Mouse (Mus musculus): ENCODE measurements around the gene Sik3. TPM values are rescaled to one million over a fixed set of nuclear protein-coding genes. Genes with fewer than 3 reads are reported as not detected.

Sik3 gene
- total and polyA plus RNA-seq, 2 experiments = 14.1 to 16.5 TPM

DNA sequence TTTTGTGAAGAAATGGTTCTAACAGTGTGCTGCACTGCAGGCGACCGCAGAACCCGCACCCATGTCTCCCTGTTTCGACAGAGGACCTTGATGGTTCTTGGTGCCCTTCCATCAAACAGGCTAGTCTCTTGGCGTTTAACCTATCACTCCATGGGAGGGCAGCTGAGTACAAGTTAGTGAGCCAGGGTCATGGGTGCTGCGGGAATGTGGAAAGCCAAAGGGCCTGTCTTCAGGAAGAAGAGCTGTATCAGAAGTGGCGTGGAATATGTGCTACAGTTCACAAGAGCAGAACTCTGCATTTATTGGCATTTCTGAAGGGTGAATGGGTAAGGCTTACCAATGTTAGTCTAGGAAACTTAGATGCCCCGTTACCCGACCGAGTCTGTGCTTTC, 202.3 kb downstream of the Sik3 start:
- H3K36me3 ChIP-seq (ENCODE audit: control insufficient read depth, insufficient read depth, low read length) = peaks cover 4% of the 10 kb centered on the region; the same call in 1 of the 2 replicates
- H3K4me1 ChIP-seq (ENCODE audit: control insufficient read depth, insufficient read depth, low read length) = peaks cover 31% of the 10 kb centered on the region
- WGBS = 24% methylated on average over 10 of the region's 10 CpGs

DNA sequence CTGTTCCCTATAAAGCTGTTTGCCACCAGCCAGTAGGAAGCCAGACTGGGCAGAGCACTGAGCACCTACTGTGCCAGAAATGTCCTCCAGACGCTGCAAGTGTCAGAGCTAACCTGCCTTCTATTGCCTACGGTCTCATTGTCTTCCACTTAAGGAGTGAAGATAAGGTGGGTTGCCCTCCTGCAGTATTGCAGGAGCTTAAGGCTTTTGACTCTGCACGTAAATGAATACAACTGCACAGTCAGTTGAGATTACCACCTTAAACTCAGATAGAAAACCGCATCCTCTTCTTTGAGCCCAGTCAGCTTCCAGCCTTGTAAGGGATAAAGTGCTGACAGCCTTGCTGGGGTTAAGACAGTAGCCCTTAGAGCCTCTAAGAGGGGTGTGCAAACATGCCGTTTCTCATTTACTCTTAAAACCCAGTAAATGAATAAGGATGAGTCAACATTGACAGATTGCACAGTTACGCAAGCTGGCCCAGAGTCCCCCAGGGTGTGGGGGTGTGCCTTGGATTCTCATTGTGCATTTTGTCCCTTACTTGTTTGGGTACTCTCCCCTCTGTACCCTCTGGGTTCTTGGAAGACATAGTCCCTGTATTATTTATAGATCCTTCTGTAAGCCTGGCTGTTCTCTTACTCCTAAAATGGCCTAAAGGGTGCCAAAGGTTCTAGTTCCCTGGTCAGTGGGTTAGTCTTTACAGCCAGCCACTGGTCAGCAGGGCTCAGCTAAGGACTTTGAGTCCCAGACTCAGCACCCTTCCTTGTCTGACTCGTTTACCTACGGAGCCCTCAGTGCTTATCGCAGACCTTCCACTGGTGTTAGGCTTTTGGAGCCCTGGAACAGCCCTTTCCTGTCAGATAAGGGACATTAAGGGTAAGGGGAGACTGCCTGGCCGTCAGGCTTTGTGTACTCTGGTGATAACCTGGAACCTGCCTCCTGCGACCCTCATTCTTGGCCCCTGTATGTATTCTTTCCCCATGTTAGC, 203.0 kb downstream of the Sik3 start:
- H3K27me3 ChIP-seq (ENCODE audit: control insufficient read depth, insufficient read depth, low read length) = no peaks in the 10 kb centered on the region
- H3K9ac ChIP-seq (ENCODE audit: low read depth, low read length) = peak overlapping the region; percentile 70
- peaks cover 31% of the 10 kb centered on the region for H3K4me1 ChIP-seq (ENCODE audit: control insufficient read depth, insufficient read depth, low read length)
- H3K4me3 ChIP-seq (ENCODE audit: insufficient read depth, low read depth, low read length) = no peak overlapping the region
- H3K27ac ChIP-seq (replicated peaks; ENCODE audit: insufficient read depth, low read depth, low read length) = peak overlapping the region; percentile 97
- TF ChIP-seq CTCF (IDR thresholded peaks at IDR 0.05; ENCODE audit: low read depth, low read length) (no peak), POLR2A (IDR thresholded peaks at IDR 0.05; ENCODE audit: extremely low read depth, insufficient read depth, low read length) (no peak)
- H3K36me3 ChIP-seq (ENCODE audit: control insufficient read depth, insufficient read depth, low read length) = peaks cover 4% of the 10 kb centered on the region; the same call in 1 of the 2 replicates
- no peaks in the 10 kb centered on the region for H3K79me2 ChIP-seq (ENCODE audit: control insufficient read depth, insufficient read depth, low read length)
- DNase-seq (ENCODE audit: extremely low read depth, low read depth, low spot score) = peak; percentile 98
- 18% methylated on average over 11 of the region's 11 CpGs for WGBS

More for the DNA sequence above, 202.3 kb downstream of the Sik3 start:
- no peaks in the 10 kb centered on the region for H3K79me2 ChIP-seq (ENCODE audit: control insufficient read depth, insufficient read depth, low read length)
- peak overlapping the region; percentile 97 for H3K27ac ChIP-seq (replicated peaks; ENCODE audit: insufficient read depth, low read depth, low read length)
- no peak overlapping the region for H3K4me3 ChIP-seq (ENCODE audit: insufficient read depth, low read depth, low read length)
- H3K9ac ChIP-seq (ENCODE audit: low read depth, low read length) = peak overlapping the region; percentile 70
- TF ChIP-seq POLR2A (IDR thresholded peaks at IDR 0.05; ENCODE audit: extremely low read depth, insufficient read depth, low read length) (no peak), CTCF (IDR thresholded peaks at IDR 0.05; ENCODE audit: low read depth, low read length) (no peak)
- no peaks in the 10 kb centered on the region for H3K27me3 ChIP-seq (ENCODE audit: control insufficient read depth, insufficient read depth, low read length)
- peak; percentile 91 for DNase-seq (ENCODE audit: extremely low read depth, low read depth, low spot score)

DNA sequence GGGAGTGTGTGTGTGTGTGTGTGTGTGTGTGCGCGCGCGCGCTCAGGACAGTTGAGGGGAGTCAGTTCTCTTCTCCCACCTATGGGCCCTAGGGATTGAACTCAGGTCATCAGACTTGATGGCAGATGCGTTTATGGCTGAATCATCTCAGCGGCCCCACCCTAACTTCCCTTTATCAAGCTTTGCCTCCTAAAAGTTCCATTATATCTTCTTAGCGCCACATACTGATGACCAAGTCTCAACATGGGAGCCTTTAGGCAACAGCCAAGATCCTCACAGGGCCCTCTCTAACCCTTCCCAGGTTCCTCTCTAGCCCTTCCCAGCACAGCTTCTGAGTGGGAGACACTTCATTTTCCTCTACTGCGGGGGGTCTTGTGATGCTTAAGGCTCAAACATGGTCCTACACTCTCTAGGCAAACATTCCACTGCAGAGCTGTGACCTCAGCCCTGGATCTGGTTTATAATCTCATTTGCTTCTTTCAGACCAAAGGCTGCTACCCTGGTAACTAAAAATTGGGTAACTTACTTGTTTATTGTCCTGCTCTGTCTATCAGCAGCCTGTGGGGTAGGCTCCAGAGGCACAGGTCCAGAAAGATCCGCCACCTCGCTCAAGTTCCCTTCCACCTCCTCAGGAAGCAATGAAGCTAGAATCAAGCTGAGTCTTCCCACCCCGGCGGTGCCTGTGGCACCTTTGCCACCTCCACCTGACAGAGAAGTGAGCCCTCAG, 204.3 kb downstream of the Sik3 start:
- H3K36me3 ChIP-seq (ENCODE audit: control insufficient read depth, insufficient read depth, low read length) = peaks cover 6% of the 10 kb centered on the region; the same call in 1 of the 2 replicates
- TF ChIP-seq CTCF (IDR thresholded peaks at IDR 0.05; ENCODE audit: low read depth, low read length) (no peak), POLR2A (IDR thresholded peaks at IDR 0.05; ENCODE audit: extremely low read depth, insufficient read depth, low read length) (no peak)
- H3K4me1 ChIP-seq (ENCODE audit: control insufficient read depth, insufficient read depth, low read length) = peaks cover 40% of the 10 kb centered on the region

DNA sequence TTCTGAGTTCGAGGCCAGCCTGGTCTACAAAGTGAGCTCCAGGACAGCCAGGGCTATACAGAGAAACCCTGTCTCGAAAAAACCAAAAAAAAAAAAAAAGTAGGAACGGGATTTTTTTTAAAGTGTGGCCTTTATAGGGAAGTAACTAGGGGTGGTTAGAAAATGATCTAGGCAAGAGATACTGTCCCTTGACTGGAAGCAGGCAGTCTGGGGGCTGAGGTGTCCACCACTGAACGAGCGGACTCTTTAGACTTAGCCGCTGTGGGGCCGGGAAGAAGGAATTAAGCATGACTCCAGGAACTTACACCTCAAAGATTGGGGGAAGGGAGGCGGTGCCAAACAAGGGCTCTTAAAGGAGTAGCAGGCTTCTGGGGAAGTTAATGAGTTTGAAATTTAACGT, 205.6 kb downstream of the Sik3 start:
- no peak overlapping the region for H3K27ac ChIP-seq (replicated peaks; ENCODE audit: insufficient read depth, low read depth, low read length)
- TF ChIP-seq POLR2A (IDR thresholded peaks at IDR 0.05; ENCODE audit: extremely low read depth, insufficient read depth, low read length) (no peak), CTCF (IDR thresholded peaks at IDR 0.05; ENCODE audit: low read depth, low read length) (no peak)
- no peak overlapping the region for H3K9ac ChIP-seq (ENCODE audit: low read depth, low read length)
- H3K36me3 ChIP-seq (ENCODE audit: control insufficient read depth, insufficient read depth, low read length) = peaks cover 9% of the 10 kb centered on the region; the same call in 1 of the 2 replicates
- H3K4me3 ChIP-seq (ENCODE audit: insufficient read depth, low read depth, low read length) = no peak overlapping the region
- peaks cover 47% of the 10 kb centered on the region for H3K4me1 ChIP-seq (ENCODE audit: control insufficient read depth, insufficient read depth, low read length)
- no peaks in the 10 kb centered on the region for H3K27me3 ChIP-seq (ENCODE audit: control insufficient read depth, insufficient read depth, low read length)
- no peaks in the 10 kb centered on the region for H3K79me2 ChIP-seq (ENCODE audit: control insufficient read depth, insufficient read depth, low read length)
- WGBS = 90% methylated on average over 9 of the region's 9 CpGs
- DNase-seq (ENCODE audit: extremely low read depth, low read depth, low spot score) = no peak

More for the DNA sequence above, 204.3 kb downstream of the Sik3 start:
- H3K79me2 ChIP-seq (ENCODE audit: control insufficient read depth, insufficient read depth, low read length) = no peaks in the 10 kb centered on the region
- H3K4me3 ChIP-seq (ENCODE audit: insufficient read depth, low read depth, low read length) = no peak overlapping the region
- H3K27ac ChIP-seq (replicated peaks; ENCODE audit: insufficient read depth, low read depth, low read length) = peak overlapping the region; percentile 91
- peak overlapping the region; percentile 81 for H3K9ac ChIP-seq (ENCODE audit: low read depth, low read length)
- no peaks in the 10 kb centered on the region for H3K27me3 ChIP-seq (ENCODE audit: control insufficient read depth, insufficient read depth, low read length)
- 61% methylated on average over 13 of the region's 13 CpGs for WGBS
- peak; percentile 92 for DNase-seq (ENCODE audit: extremely low read depth, low read depth, low spot score)

DNA sequence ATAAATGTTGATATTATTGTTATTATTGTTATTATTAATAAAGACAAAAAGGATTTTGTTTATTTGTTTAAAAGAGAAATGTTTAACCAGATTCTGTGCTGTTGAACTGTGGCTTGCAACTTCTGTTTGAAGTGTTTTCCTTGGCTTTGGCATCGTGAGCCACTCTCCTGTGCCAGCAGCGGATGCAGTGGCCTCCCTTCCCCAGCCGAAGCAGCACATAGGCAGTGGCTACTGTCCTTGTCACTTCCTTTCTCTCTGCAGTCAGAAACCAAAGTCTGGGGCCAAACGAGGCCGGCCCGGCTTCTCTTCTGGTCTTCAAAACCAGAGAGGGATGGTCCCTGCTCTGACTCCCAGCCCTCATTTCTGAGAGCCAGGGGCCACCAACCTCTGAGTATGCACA, 210.5 kb downstream of the Sik3 start:
- no peak overlapping the region for H3K4me3 ChIP-seq (ENCODE audit: insufficient read depth, low read depth, low read length)
- H3K27ac ChIP-seq (replicated peaks; ENCODE audit: insufficient read depth, low read depth, low read length) = peak overlapping the region; percentile 91
- H3K9ac ChIP-seq (ENCODE audit: low read depth, low read length) = peak overlapping the region; percentile 30
- no peaks in the 10 kb centered on the region for H3K27me3 ChIP-seq (ENCODE audit: control insufficient read depth, insufficient read depth, low read length)
- H3K36me3 ChIP-seq (ENCODE audit: control insufficient read depth, insufficient read depth, low read length) = peaks cover 9% of the 10 kb centered on the region; the same call in 1 of the 2 replicates
- peak; percentile 90 for DNase-seq (ENCODE audit: extremely low read depth, low read depth, low spot score)
- 14% methylated on average over 6 of the region's 6 CpGs for WGBS
- no peaks in the 10 kb centered on the region for H3K79me2 ChIP-seq (ENCODE audit: control insufficient read depth, insufficient read depth, low read length)
- TF ChIP-seq POLR2A (IDR thresholded peaks at IDR 0.05; ENCODE audit: extremely low read depth, insufficient read depth, low read length) (no peak), CTCF (IDR thresholded peaks at IDR 0.05; ENCODE audit: low read depth, low read length) (no peak)
- H3K4me1 ChIP-seq (ENCODE audit: control insufficient read depth, insufficient read depth, low read length) = peaks cover 45% of the 10 kb centered on the region
